Mouse (Mus musculus): ENCODE measurements around the gene Oas2.

The Oas2 gene

GRCm38 (mm10) chr5:120696057-120696743, 53.5 kb downstream of the Oas2 start:
- DNase-seq (ENCODE audit: low spot score), result no peak

- DNase-seq (ENCODE audit: low spot score), result no peak
Measured at GRCm38 (mm10) chr5:120694695-120695074, 55.0 kb downstream of the Oas2 start.

GRCm38 (mm10) chr5:120693931-120694694, 55.5 kb downstream of the Oas2 start:
- no peak for DNase-seq (ENCODE audit: low spot score)

- no peak for DNase-seq (ENCODE audit: low spot score)
Measured at GRCm38 (mm10) chr5:120692034-120692433, 57.6 kb downstream of the Oas2 start.

DNA sequence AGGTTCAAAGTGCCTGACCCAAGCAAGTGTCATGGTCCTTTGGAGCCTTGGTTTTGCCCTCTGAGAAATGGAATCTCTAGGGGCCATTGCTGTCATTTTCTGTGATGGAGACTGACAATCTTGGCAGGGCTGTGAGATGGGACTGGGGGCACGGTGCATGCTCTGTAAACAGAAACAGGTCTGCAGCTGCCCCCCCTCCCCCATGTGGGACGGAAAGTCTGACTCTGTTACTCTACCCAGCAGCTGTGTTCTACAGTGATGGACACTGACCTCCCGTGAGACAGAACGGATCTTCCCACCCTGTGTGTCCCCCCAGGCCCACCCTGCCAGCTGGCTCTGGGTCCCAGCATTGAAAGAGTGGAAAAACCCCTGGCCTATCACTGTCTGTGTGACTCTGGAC, 59.2 kb downstream of the Oas2 start:
- no peak for DNase-seq (ENCODE audit: low spot score)

- DNase-seq (ENCODE audit: low spot score), result no peak
Measured at GRCm38 (mm10) chr5:120688434-120688833, 61.2 kb downstream of the Oas2 start.

GRCm38 (mm10) chr5:120687897-120688296, 61.8 kb downstream of the Oas2 start:
- no peak for DNase-seq (ENCODE audit: low spot score)

- DNase-seq (ENCODE audit: low spot score), result no peak
Measured at GRCm38 (mm10) chr5:120687484-120687851, 62.2 kb downstream of the Oas2 start.

DNA sequence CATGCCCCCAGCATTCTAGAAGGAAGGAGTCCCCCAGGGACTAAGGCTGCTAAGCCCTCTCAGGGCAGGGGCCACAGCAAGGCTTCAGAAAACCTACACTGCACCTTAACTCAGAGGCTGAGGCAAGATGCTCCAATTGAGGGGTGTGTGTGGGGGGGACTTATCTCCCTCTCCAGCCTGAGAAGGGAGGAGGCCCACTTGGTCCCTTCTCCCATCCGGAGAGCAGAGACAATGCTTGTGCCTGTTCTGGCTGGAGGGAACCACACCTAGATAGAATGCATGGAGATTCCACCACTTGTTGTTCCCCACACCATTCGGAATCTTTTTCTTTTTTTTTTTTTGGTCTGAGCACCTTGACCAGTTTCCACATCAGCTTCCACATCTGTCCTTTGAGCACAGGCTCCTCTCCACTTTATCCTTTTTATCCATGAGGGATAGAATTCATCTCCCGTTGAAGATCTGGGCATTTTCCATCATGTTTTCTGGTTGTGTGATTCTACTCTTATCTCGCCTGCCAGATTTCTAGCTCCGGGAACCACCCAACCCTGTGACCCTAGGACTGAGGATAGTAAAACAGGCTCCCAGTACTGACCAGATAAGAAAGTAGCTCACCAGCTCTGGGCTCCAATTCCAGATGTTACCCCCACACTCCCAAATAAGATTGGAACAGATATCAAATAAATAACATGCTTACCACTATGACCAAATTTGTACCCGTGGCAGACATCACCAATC, 62.7 kb downstream of the Oas2 start:
- no peak for DNase-seq (ENCODE audit: low spot score)

DNA sequence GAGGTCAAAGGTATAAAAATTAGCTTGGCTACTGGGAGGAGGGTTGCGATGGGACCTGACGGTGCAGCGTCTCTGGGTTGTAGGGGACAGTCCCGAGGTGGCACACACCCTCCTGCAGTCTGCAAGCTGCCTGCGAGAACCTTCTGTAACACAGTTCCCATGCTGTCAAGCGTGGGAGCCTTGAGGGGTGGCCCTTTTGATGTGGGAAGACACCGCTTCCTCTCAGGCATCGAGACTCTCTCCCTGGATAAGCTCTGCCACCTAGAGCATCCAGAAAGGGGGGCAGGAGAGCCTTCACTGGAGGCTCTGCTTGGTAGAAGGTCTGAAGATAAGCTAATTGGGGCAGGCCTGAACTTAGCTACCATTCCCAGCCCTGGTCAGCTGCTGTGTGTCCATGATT, 64.0 kb downstream of the Oas2 start:
- no peak for DNase-seq (ENCODE audit: low spot score)

DNA sequence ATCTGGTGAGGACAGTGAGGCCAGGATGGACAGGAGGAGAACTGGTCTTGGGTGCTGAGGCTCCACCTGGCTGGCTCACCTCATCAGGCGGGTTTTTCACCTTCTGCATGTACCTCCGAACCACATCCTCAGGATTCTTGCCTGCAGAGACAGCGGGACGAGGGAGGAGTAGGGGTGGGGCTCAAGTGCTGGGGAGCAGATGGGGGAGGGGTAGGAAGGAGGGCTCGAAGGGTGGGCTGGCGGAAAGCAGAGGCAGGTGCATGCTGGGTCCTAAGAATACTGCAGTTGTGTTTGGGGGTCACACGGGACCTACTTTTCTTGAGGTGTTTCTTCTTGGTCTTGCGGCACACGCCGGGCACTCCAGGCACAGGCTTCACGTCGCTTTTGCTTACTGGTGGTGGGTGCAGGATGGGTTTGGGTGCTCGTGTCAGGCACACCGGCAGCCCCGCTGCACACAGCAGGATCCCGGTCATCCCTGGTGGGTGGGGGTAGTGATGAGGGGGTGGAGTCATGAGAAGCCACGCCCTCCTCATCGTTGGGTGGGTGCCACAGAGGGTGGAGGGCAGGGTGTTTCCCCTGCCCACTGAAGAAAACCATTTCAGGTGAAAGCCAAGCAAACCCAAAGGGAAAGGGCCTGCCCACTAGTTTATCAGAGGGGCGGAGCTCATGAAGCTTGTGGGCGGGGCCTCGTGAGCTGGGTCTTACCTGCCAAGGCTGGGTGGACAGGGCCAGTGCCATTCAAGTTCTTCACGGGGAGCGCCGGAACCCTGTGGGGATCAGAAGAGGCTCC, 66.5 kb downstream of the Oas2 start:
- DNase-seq (ENCODE audit: low spot score), result no peak

DNA sequence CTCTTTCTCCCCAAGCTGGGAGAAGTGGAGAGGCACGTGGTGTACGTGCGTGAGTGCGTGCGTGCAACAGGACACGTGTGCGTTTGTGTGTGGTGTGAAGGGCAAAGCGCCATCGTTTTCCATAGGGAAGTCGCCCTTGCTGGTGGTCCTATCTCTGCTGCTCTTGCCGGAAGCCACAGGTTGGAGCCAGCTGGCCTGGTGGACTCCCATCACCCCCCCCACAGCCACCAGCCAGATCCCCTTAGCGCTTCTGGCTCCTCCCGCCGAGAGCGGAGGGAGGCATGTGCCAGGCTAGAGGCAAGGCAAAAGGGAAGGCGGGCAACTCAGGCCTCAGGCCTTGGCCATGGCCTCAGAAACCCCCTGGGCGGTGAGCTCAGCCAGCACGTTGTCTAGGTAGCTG, 68.7 kb downstream of the Oas2 start:
- DNase-seq (ENCODE audit: low spot score), result no peak

Data from left cerebral cortex, adult 11 months (tissue).